Mouse (Mus musculus): ENCODE results near the gene Tfap2e. TPM values are rescaled to one million over a fixed set of nuclear protein-coding genes. Genes with fewer than 3 reads are reported as not detected.

The Tfap2e gene
- polyA plus RNA-seq, 1 experiment from 2014 or later, result 0.32 TPM

Other genes starting within 250 kb of the Tfap2e start
- gene Ago4, start 202.8 kb downstream of the Tfap2e start, polyA plus RNA-seq (2014; fragmentation: Nextera tagmentation; extraction: Ambion mirVana), result 3.4 and 3.6 TPM in 2 replicates
- gene Clspn, start 179.3 kb downstream of the Tfap2e start, polyA plus RNA-seq (2014; fragmentation: Nextera tagmentation; extraction: Ambion mirVana), result 62.7 and 71.2 TPM in 2 replicates
- 1.7 TPM in 2 replicates for gene 5730409E04Rik, start 126.4 kb downstream of the Tfap2e start, polyA plus RNA-seq (2014; fragmentation: Nextera tagmentation; extraction: Ambion mirVana)
- gene Psmb2, start 58.6 kb downstream of the Tfap2e start, polyA plus RNA-seq (2014; fragmentation: Nextera tagmentation; extraction: Ambion mirVana), result 503 and 528 TPM in 2 replicates
- 37.3 and 39.7 TPM in 2 replicates for gene Ncdn, start 17.2 kb upstream of the Tfap2e start, polyA plus RNA-seq (2014; fragmentation: Nextera tagmentation; extraction: Ambion mirVana)
- 30.1 and 31.5 TPM in 2 replicates for gene AU040320, start 17.3 kb upstream of the Tfap2e start, polyA plus RNA-seq (2014; fragmentation: Nextera tagmentation; extraction: Ambion mirVana)
- gene Zmym4, start 231.9 kb upstream of the Tfap2e start, polyA plus RNA-seq (2014; fragmentation: Nextera tagmentation; extraction: Ambion mirVana), result 31.9 and 40.5 TPM in 2 replicates

All from forebrain, embryonic 11.5 days (tissue).